Mouse (Mus musculus) liver, embryonic 12.5 days (tissue): Measurements from ENCODE around the gene St6galnac3. TPM values are rescaled to one million over a fixed set of nuclear protein-coding genes. Genes with fewer than 3 reads are reported as not detected.

Source experiments
- ATAC-seq: fragments of 200-750 bp; cut with Nextera tagmentation; 2 replicates; pipeline ENCODE4 v1.8.0; 2017; ENCODE audit warnings: moderate number of reproducible peaks, mild to moderate bottlenecking, moderate library complexity
- H3K27ac ChIP-seq: fragments of 300-500 bp; sonication (generic); 2 replicates; pipeline ENCODE4 v1.5.1; 2016; ENCODE audit warnings: mild to moderate bottlenecking
- H3K27me3 ChIP-seq: fragments of 300-500 bp; sonication (generic); replicated peaks from 2 replicates; pipeline ENCODE4 v1.6.1; 2016; ENCODE audit warnings: mild to moderate bottlenecking, moderate library complexity
- H3K36me3 ChIP-seq: fragments of 300-500 bp; sonication (generic); 2 replicates; pipeline ENCODE4 v1.6.1; 2016; ENCODE audit warnings: mild to moderate bottlenecking, moderate library complexity
- H3K4me1 ChIP-seq: fragments of 300-500 bp; sonication (generic); 2 replicates; pipeline ENCODE4 v1.6.1; 2016
- H3K4me2 ChIP-seq: fragments of 300-500 bp; sonication (generic); 2 replicates; pipeline ENCODE4 v1.6.1; 2016; ENCODE audit warnings: mild to moderate bottlenecking, moderate library complexity
- H3K4me3 ChIP-seq: fragments of 300-500 bp; sonication (generic); 2 replicates; pipeline ENCODE4 v1.5.1; 2016; ENCODE audit warnings: mild to moderate bottlenecking, moderate library complexity
- H3K9ac ChIP-seq: fragments of 300-500 bp; sonication (generic); 2 replicates; pipeline ENCODE4 v1.6.1; 2016; ENCODE audit warnings: mild to moderate bottlenecking, moderate library complexity
- H3K9me3 ChIP-seq: fragments of 300-500 bp; sonication (generic); replicated peaks from 2 replicates; pipeline ENCODE4 v1.6.1; 2016; ENCODE audit warnings: mild to moderate bottlenecking, moderate library complexity
- WGBS: fragments of 180-500 bp; shearing (Covaris S2); methylation state at CpG from one replicate; pipeline ENCODE4 v1.1.7; 2016; ENCODE audit not compliant: insufficient replicate concordance; 5-methylcytosine and 5-hydroxymethylcytosine counted together
- polyA plus RNA-seq: library from polyadenylated mRNA; unstranded; fragments of >200 nt; fragmentation: Nextera tagmentation; extraction: Ambion mirVana; gene quantifications from 2 replicates; pipeline ENCODE4 v1.2.1, GENCODE M21; 2016

St6galnac3 gene
- polyA plus RNA-seq, 1 experiment from 2014 or later: 13.6 TPM

GRCm38 (mm10) chr3:153642826-153643225 lies 82.1 kb downstream of the St6galnac3 start:
- 85% methylated on average over 14 of the region's 14 CpGs for WGBS
- peaks cover 3% of the 10 kb centered on the region for H3K36me3 ChIP-seq

DNA sequence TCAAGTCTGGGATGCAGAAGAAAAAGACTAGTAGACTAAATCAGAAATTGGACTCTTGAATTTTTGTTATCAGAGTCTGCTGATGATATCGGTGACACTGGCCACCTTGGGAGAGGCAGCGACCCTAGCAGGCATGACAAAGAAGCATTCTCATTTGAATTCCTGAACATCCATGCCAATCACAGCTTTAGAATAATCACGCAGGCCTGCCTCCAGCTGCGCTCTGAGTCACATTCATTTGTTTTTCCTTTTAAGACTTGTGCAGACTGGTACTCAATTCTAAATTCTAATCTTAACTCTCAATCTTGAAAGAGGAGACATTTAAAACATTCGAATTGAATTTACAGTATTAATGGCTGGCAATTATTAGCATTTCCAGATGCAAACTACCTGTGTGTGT lies 83.2 kb downstream of the St6galnac3 start:
- no peak overlapping the region for H3K4me3 ChIP-seq
- no peaks in the 10 kb centered on the region for H3K27me3 ChIP-seq
- H3K4me2 ChIP-seq: no peak overlapping the region
- peaks cover 24% of the 10 kb centered on the region for H3K4me1 ChIP-seq
- ATAC-seq: no peak
- no peaks in the 10 kb centered on the region for H3K36me3 ChIP-seq
- H3K9me3 ChIP-seq: no peaks in the 10 kb centered on the region
- WGBS: 89% methylated on average over 5 of the region's 5 CpGs
- H3K27ac ChIP-seq: no peak overlapping the region
- no peak overlapping the region for H3K9ac ChIP-seq

More at GRCm38 (mm10) chr3:153642826-153643225, 82.1 kb downstream of the St6galnac3 start:
- H3K27ac ChIP-seq: no peak overlapping the region
- no peak overlapping the region for H3K4me2 ChIP-seq
- no peak overlapping the region for H3K4me3 ChIP-seq
- H3K4me1 ChIP-seq: peaks cover 13% of the 10 kb centered on the region
- H3K9ac ChIP-seq: no peak overlapping the region
- no peaks in the 10 kb centered on the region for H3K9me3 ChIP-seq
- no peak for ATAC-seq
- no peaks in the 10 kb centered on the region for H3K27me3 ChIP-seq

DNA sequence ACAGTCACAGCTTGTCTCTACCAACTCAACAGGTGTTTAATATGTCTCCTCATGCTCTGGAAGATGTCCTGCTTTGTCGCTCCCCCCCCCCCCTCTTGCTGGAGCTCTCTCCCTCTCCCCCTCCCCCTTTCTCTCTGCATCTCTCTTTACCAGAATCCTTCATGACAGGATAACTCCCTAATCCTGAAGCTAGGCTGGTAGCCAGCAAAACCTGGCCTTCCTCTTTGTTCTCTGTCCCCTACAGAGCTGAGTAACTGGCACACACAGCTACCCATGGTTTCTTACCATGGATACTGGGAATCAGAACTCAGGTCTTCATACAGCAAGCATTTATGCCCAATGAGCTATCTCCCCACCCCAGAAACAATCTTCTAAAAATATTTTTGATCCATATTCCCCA lies 87.6 kb downstream of the St6galnac3 start:
- 50% methylated on average over 1 of the region's 1 CpGs for WGBS
- no peak overlapping the region for H3K27ac ChIP-seq
- no peak overlapping the region for H3K9ac ChIP-seq
- no peaks in the 10 kb centered on the region for H3K27me3 ChIP-seq
- H3K36me3 ChIP-seq: no peaks in the 10 kb centered on the region
- ATAC-seq: no peak
- H3K4me2 ChIP-seq: no peak overlapping the region
- H3K4me3 ChIP-seq: no peak overlapping the region
- no peaks in the 10 kb centered on the region for H3K9me3 ChIP-seq
- H3K4me1 ChIP-seq: peaks cover 17% of the 10 kb centered on the region

- Histone ChIP-seq H3K36me3 (no peaks in the 10 kb centered on the region), H3K27ac (no peak overlapping the region), H3K9me3 (no peaks in the 10 kb centered on the region), H3K9ac (no peak overlapping the region), H3K4me1 (peaks cover 17% of the 10 kb centered on the region), H3K4me2 (no peak overlapping the region), H3K27me3 (no peaks in the 10 kb centered on the region), H3K4me3 (no peak overlapping the region)
- 0 out of 2 replicates have a peak, but pooled peaks have one; percentile 13 for ATAC-seq
- WGBS: 32% methylated on average over 7 of the region's 7 CpGs
Measured at GRCm38 (mm10) chr3:153636804-153637153, 88.2 kb downstream of the St6galnac3 start.

GRCm38 (mm10) chr3:153636094-153636803 lies 88.7 kb downstream of the St6galnac3 start:
- no peaks in the 10 kb centered on the region for H3K27me3 ChIP-seq
- H3K4me2 ChIP-seq: no peak overlapping the region
- ATAC-seq: no peak
- H3K27ac ChIP-seq: no peak overlapping the region
- H3K4me1 ChIP-seq: peaks cover 17% of the 10 kb centered on the region
- H3K36me3 ChIP-seq: no peaks in the 10 kb centered on the region
- H3K9ac ChIP-seq: no peak overlapping the region
- 50% methylated on average over 2 of the region's 2 CpGs for WGBS
- H3K9me3 ChIP-seq: no peaks in the 10 kb centered on the region
- H3K4me3 ChIP-seq: no peak overlapping the region

DNA sequence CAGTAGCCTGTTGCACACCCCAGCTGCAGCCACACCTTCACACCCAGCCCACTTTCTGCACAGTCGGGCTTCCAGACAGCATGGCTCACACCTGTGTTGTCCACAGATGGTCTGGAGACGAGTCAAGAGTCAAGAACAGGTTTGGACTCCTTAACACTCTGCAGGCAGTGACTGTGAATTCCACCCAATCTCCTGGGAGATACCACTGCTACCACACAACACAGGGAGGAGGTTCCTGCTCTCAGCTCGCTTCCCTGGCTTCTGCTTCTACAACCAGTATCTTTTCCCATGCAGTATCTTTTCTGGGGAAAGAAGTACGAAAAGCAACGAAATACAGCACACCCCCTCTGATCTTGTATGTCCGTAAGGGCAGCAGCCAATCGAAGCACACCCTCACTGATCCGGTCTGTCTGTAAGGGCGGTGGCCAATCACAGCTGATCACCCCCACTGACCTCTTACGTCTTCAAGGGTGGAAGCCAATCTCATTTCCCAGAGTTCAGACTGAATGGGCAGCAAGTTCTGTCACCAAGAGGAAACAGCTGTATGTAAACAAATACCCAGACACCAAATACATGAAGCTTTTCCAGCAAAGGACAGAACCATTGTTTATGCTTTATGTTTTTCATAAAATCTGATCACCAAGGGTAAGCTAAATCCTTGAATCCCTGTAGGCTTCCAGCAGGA lies 92.8 kb downstream of the St6galnac3 start:
- no peaks in the 10 kb centered on the region for H3K9me3 ChIP-seq
- no peak overlapping the region for H3K4me2 ChIP-seq
- no peak overlapping the region for H3K27ac ChIP-seq
- no peak overlapping the region for H3K4me3 ChIP-seq
- no peak overlapping the region for H3K9ac ChIP-seq
- no peaks in the 10 kb centered on the region for H3K36me3 ChIP-seq
- WGBS: 80% methylated on average over 10 of the region's 10 CpGs
- H3K27me3 ChIP-seq: no peaks in the 10 kb centered on the region
- no peak for ATAC-seq
- H3K4me1 ChIP-seq: peaks cover 5% of the 10 kb centered on the region

GRCm38 (mm10) chr3:153626237-153626636 lies 98.7 kb downstream of the St6galnac3 start:
- ATAC-seq: no peak
- H3K36me3 ChIP-seq: no peaks in the 10 kb centered on the region
- 74% methylated on average over 5 of the region's 5 CpGs for WGBS

DNA sequence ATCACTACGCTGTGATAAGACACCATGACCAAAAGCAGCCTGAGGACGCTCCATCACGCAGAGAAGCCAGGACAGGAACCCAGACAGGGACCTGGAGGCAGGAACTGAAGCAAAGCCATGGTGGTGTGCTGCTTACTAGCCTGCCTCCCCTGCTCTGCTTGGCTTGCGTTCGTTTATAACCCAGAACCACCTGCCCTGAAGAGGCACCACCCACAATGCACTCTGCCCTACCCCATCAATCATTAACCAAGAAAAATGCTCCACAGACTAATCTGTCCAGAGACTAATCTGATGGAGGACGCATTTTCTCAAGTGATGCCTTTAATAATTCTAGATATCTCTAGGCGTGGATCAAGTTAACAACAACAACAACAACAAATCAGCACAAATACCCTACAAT lies 106.0 kb downstream of the St6galnac3 start:
- H3K27ac ChIP-seq: no peak overlapping the region
- no peaks in the 10 kb centered on the region for H3K9me3 ChIP-seq
- peaks cover 29% of the 10 kb centered on the region for H3K4me1 ChIP-seq
- H3K36me3 ChIP-seq: peaks cover 12% of the 10 kb centered on the region; the same call in 1 of the 2 replicates
- H3K9ac ChIP-seq: no peak overlapping the region
- no peak overlapping the region for H3K4me2 ChIP-seq
- 79% methylated on average over 7 of the region's 7 CpGs for WGBS
- H3K4me3 ChIP-seq: no peak overlapping the region
- ATAC-seq: no peak
- no peaks in the 10 kb centered on the region for H3K27me3 ChIP-seq

More at GRCm38 (mm10) chr3:153626237-153626636, 98.7 kb downstream of the St6galnac3 start:
- H3K27me3 ChIP-seq: no peaks in the 10 kb centered on the region
- H3K27ac ChIP-seq: no peak overlapping the region
- no peaks in the 10 kb centered on the region for H3K9me3 ChIP-seq
- H3K4me1 ChIP-seq: no peaks in the 10 kb centered on the region
- H3K4me2 ChIP-seq: no peak overlapping the region
- H3K4me3 ChIP-seq: no peak overlapping the region
- no peak overlapping the region for H3K9ac ChIP-seq

- H3K27me3 ChIP-seq: no peaks in the 10 kb centered on the region
- ATAC-seq: no peak
- H3K27ac ChIP-seq: no peak overlapping the region
- H3K4me3 ChIP-seq: no peak overlapping the region
- H3K4me2 ChIP-seq: no peak overlapping the region
- WGBS: 32% methylated on average over 8 of the region's 8 CpGs
- peaks cover 29% of the 10 kb centered on the region for H3K4me1 ChIP-seq
- no peaks in the 10 kb centered on the region for H3K9me3 ChIP-seq
- H3K9ac ChIP-seq: no peak overlapping the region
- peaks cover 12% of the 10 kb centered on the region; the same call in 1 of the 2 replicates for H3K36me3 ChIP-seq
Measured at GRCm38 (mm10) chr3:153616849-153617248, 108.1 kb downstream of the St6galnac3 start.

- no peaks in the 10 kb centered on the region for H3K9me3 ChIP-seq
- no peak overlapping the region for H3K4me3 ChIP-seq
- 84% methylated on average over 13 of the region's 13 CpGs for WGBS
- peaks cover 6% of the 10 kb centered on the region; the same call in 1 of the 2 replicates for H3K4me1 ChIP-seq
- H3K27me3 ChIP-seq: no peaks in the 10 kb centered on the region
- H3K4me2 ChIP-seq: no peak overlapping the region
- H3K27ac ChIP-seq: no peak overlapping the region
- ATAC-seq: no peak
- no peaks in the 10 kb centered on the region for H3K36me3 ChIP-seq
- no peak overlapping the region for H3K9ac ChIP-seq
Measured at GRCm38 (mm10) chr3:153610239-153610638, 114.7 kb downstream of the St6galnac3 start.

GRCm38 (mm10) chr3:153606331-153606730 lies 118.6 kb downstream of the St6galnac3 start:
- no peak for ATAC-seq
- no peak overlapping the region for H3K4me2 ChIP-seq
- no peak overlapping the region for H3K9ac ChIP-seq
- no peak overlapping the region for H3K27ac ChIP-seq
- H3K4me1 ChIP-seq: 0 out of 2 replicates have a peak, but pooled peaks cover 7% of the 10 kb centered on the region
- no peaks in the 10 kb centered on the region for H3K9me3 ChIP-seq
- H3K4me3 ChIP-seq: no peak overlapping the region
- no peaks in the 10 kb centered on the region for H3K36me3 ChIP-seq
- 80% methylated on average over 3 of the region's 3 CpGs for WGBS
- no peaks in the 10 kb centered on the region for H3K27me3 ChIP-seq

DNA sequence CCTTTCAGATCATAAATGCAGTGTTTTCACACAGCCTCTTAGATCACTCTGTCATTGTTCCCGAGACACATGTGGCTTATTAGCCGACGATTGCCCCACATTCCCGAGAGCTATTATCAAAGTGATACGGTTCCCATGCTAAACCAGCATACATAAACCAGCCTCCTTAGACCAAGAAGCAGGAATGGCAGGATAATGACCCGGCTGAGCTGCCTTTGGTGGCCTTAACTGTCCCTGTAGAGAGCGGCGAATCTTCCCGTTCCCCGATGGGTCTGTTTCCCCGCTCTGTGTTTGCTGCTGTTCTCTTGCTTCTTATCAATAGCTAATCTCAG lies 119.2 kb downstream of the St6galnac3 start:
- no peak for ATAC-seq
- no peaks in the 10 kb centered on the region for H3K36me3 ChIP-seq
- no peak overlapping the region for H3K9ac ChIP-seq
- no peak overlapping the region for H3K4me3 ChIP-seq
- no peaks in the 10 kb centered on the region for H3K27me3 ChIP-seq
- WGBS: 87% methylated on average over 11 of the region's 11 CpGs
- H3K4me2 ChIP-seq: no peak overlapping the region
- no peaks in the 10 kb centered on the region for H3K9me3 ChIP-seq
- no peak overlapping the region for H3K27ac ChIP-seq
- H3K4me1 ChIP-seq: 0 out of 2 replicates have a peak, but pooled peaks cover 3% of the 10 kb centered on the region
